Mouse (Mus musculus): ENCODE measurements around the gene Pgap2.
"Not testable (repeated sequence)": the region's sequence is repeated elsewhere in the genome, so short reads cannot be mapped to it uniquely, and the experiment has no call there.

Pgap2 gene

DNA sequence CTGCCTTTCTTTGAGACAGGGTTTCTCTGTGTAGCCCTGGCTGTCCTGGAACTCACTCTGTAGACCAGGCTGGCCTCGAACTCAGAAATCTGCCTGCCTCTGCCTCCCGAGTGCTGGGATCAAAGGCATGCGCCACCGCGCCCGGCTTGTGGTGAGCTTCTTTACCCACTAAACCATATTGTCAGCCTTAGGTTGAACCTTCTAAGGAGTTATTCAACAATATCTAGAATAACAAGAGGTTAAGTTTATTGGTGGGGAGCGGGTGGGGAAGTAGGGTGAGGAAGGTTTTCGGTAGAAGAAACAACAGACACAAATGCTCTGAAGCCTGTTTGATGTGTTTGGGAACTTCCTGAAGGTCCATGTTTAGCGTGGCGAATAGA is 56.0 kb downstream of the Pgap2 start:
- DNase-seq (ENCODE audit: low read depth, low spot score) = not testable (repeated sequence)

DNA sequence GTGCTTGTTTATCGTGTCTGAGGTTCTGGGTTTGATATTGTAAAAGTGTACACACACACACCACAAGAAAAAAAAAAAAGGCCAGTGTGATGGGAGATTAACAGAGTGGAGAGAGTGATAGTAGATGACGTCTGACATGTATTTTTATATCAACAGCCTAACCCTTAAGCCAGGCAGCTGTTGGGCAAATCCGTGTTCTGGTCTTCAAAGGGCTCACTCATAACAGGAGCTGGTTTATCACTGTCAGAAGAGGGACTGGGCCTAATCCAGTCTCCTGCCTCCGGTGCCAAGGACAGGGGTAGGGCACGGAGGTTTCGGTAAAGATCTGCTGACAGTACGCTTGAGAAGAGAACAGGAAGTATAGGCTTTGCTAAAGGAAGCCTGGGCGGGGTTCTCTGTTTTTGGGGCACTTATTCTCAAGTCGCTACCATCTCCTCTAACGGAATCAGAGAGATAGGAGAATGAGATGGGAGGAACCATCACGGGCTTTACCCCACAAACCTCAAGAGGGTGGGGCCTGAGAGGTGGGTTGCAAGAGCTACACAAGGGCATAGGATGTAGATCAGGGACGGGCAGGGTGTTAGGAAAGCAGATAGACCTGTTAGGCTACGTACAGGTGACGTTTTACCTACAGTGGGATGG is 56.5 kb downstream of the Pgap2 start:
- no peak for DNase-seq (ENCODE audit: low read depth, low spot score)

DNA sequence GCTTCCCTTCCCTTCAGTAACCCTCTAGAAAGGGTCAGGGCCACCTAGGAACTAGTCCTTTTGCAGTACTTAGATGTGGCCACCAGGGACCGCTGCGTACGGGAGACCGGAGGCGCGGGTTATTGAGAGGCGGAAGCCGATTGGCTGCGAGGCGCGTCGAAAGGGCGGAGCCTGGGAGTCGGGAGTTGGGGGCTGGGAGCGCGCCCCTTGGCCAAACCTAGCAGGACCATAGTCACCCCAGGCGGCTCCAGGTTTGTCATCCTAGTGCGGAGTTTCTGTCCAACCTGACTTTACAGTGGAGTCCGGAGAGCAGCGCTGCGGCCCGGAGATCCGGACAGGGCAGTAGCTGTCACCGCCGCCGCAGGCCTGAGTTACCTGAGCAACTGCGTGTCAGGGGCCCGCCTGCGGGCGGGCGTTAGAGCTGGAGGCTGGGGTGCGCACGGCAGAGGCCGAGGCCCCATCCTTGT is 57.1 kb downstream of the Pgap2 start:
- DNase-seq (ENCODE audit: low read depth, low spot score) = peak; percentile 79

DNA sequence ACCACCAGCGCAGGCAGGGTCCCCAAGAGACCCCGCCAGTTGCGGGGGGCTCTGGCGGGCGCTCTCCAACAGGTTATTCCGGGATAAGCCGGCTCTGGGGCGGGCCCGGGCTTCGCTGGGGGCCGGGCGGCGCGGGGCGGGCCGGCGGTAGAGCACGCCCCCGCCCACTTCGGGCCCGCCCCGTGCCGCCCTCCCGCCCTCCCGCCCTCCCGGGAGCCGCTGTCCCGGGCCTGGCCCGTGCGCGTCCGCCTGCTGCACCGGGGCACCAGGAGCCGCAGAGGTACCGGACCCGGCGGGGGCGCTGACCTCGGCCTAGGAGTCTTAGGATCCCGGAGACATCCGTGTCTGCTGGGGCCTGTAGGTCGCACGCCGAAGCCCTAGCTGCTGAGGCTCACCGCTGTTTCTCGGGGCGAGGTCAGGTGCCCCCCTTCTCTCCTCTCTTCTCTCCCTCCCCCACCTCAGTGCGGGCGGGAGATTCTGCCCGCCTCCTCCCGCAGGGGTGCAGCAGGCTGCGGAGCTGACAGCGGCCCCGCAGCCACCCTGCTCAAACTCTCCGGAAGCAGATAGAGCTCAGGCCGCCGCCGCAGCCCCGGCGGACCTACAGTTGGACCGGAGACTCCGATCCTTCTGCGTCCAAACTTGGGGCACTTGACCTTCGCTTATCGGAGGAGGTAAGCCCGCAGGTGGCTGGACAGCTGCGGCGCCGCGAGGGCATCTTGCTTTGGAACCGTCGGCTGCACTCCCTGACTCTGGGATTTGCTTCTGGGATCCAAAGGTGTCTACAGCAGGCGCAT is 57.8 kb downstream of the Pgap2 start, which contains the start of gene Stim1:
Stim1 (plus strand) TSS at position 206 of the 794 bp plus-strand sequence.
- peak; percentile 42 for DNase-seq (ENCODE audit: low read depth, low spot score)

DNA sequence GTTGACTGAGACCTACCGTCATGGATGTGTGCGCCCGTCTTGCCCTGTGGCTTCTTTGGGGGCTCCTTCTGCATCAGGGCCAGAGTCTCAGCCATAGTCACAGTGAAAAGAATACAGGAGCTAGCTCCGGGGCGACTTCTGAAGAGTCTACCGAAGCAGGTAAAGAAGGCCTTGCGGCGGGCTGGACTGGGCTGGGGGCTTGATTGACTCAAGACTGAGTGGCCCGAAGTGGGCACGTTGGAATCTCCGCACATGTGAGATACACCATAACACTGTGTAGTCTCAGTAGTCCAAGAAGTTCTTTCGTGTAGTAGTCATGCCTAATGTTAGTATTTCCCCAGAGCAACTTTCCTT is 58.4 kb downstream of the Pgap2 start:
- no peak for DNase-seq (ENCODE audit: low read depth, low spot score)

DNA sequence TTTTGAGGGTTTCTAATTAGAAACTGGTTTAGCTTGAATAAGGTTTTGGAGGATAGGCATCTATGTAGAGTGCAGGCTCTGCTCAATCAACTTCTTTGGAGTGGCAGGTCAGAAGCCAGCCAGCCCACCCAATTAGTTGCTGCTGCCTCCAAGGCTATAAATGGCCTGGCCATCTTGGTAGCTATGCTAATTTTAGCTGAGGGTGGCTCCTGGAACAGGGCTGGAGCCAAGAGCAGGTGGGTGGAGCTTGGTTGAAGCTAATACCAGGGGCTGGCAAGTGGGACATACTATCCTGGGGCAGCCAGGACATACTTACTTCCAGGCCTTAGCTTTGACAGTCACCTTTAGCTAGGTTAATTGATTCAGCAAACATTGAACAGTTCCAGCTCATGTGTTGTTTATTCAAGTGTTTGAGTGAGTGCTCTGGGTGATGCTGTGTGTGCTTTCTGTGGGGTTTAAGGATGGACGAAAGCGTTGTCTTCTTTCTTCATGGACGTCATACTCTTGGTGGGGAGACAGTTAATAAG is 62.5 kb downstream of the Pgap2 start:
- DNase-seq (ENCODE audit: low read depth, low spot score) = no peak

DNA sequence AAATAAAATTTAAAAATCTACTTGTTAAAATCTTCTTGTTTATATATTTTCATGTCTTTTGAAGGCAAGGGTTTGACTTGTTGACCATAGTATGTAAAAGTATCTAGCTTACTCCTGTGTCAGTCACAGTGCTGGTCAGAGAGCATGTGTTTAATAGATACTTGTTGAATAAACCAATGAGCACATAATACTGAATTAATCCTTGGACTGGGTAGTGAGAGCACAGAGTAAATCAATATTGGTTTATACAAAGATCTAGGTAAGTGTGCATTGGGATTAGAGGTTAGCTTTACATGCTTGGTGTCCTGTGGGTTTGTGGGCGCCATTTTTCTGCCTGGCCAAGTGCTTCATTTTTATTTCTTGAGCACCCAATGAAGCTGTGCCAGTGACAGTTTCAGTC is 71.4 kb downstream of the Pgap2 start:
- DNase-seq (ENCODE audit: low read depth, low spot score) = no peak

DNA sequence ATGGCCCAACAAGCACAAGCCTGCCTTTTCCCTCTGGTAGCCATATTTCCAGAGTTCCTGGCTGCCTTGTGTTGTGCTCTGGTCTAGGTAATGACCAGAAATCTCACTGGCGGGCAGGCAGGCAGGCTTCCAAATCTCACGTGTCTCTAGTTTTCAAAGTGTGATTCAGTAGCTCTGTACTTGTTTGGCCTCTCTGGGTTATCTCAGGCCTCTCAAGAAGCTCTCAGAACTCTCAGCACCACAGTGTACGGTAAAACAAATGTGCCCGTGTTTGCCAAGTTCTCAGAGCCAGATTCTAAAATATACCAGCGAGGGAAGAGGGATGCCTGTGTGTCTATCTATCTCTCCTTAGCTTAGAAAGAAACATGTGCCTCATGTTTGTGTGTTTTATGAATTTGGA is 72.3 kb downstream of the Pgap2 start:
- no peak for DNase-seq (ENCODE audit: low read depth, low spot score)
